Mouse (Mus musculus): ENCODE measurements around the gene Snap23. TPM values are rescaled to one million over a fixed set of nuclear protein-coding genes. Genes with fewer than 3 reads are reported as not detected.
"Not testable (repeated sequence)": the region's sequence is repeated elsewhere in the genome, so short reads cannot be mapped to it uniquely, and the experiment has no call there.

Gene Snap23
- total RNA-seq (2015; ENCODE audit: low replicate concordance) (41.1 and 46.5 TPM in 2 replicates), total RNA-seq (2017; ENCODE audit: low replicate concordance) (50.7 and 91.2 TPM in 2 replicates)

DNA sequence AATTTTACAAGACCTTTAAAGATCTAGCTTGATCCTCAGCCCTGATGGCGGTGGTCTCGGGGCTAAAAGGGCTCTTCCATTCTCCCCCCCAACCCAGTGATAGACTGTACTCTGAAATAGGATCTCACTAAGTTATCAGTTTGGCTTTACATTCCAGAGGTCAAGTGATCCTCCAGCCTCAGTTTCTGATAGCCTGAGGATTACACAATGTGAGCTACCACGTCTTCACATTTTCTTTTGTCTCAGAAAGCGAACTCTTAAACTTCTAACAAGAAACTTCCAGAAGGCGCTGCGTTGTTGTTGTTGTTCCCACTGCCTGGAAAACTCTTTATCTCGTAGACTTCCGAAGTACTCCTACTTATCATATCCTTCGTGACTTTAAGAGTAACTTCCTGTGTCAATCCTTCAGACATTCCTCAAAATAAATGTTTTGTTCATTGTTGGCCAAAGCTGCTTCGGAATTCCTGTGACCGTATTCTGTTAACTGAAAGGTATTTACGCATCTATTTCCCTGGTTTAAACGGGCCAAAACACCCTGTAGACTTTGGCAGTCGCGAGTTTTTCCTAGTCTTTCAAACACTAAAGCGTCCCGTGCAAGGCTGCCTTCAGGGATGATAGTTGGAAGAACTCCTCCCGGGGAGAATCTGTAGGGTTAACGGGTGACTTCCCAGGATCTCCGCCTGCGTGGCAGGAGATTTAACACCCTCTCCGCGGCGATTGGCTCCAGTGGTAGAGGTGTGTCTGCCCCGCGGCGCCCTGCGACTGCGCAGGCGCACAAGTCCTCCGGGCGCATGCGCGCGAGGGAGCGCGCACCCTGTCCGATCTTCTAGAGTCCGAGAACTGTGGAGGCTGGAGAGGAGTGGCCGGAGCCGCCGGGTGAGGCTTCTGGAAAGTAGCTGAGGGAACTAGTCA is at the start of gene Snap23:
TSS of gene Snap23 (plus strand) at position 786 of the 912 bp plus-strand sequence.
- peak; percentile 88 for ATAC-seq (replicated peaks; ENCODE audit: low FRiP score, poor library complexity, severe bottlenecking)

DNA sequence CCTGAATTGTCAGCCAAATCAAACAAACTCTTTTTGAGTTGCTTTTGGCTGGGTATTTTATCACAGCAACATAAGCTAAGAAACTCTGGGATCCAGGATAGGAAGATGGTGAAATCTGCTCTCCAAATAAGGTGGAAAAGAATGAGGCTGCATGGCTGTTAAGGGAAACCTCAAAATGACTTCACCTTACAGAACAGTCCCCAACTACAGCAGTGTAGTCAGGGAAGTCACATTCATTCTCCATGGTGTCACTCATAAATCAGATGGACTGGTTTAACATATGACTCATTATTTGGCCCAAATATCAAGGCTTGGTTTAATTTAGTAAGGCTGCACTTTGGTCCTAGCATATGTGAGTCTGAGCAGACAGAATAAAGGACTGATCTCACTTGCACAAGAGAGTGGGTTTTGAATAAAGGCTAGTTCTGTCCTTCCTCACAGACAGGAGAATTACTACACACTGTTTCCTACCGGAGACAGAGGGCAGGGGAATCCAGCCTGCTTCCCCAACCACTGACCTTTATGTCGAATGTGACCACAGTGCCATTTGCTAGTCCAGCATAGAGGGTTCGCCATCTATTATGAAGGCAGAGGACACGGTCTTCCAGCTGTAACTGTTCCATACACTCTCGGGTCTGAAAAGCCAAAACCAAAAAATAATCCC is 48.8 kb upstream of the Snap23 start:
- no peak for ATAC-seq (replicated peaks; ENCODE audit: low FRiP score, poor library complexity, severe bottlenecking)

DNA sequence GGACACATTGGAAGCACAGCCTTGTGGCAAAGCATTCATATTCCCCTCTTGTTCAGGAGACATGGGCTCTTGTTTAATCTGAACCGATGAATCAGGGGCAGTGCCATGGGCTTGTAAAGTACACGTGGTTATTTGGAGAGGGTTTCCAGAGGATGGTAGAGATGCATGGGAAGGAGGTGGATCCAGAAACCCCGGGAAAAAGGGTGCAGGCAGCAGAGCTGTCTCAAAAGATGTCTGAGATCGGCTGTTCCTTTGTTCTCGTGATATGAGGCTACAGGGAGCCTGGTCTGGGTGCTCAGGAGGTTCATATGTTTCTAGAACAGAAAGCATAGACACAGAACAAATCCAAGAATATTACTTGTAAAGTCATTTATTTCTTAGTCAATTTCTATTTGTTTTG is 40.7 kb upstream of the Snap23 start:
- no peak for ATAC-seq (replicated peaks; ENCODE audit: low FRiP score, poor library complexity, severe bottlenecking)

DNA sequence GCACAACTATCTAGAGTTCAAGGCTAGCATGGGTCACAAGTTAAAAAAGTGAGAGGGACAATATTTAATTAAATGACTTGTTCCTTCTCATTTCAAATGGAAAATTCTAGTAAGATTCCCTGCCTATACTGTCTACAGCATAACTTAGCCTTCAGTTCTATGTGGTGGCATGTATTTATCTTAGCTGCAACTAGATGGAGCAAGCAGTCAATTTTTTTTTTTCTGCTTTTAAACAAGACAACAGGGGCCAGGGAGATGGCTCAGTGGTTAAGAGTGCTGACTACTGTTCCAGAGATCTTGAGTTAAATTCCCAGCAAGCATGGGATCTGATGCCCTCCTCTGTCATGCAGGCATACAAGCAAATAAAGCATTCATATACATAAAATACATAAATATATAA is 37.9 kb upstream of the Snap23 start:
- no peak for ATAC-seq (replicated peaks; ENCODE audit: low FRiP score, poor library complexity, severe bottlenecking)

DNA sequence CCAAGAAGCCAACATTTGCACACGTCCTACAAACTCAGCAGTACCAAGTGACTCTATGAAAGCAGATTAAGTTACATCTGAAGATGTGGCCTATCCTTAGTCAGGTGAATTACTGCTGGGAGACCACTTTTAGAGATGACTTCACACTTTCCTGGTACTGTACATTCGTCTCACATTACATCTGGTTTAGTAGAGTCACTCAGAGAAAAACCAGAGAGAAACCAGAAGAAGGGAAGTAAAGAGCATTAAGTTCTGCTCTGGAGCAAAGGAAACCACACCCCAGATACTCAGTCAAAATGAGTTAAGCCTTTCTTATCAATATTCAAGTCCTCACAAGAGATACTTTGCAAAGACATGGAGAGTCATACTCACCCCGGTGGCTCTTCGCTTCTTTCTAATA is 36.2 kb upstream of the Snap23 start:
- no peak for ATAC-seq (replicated peaks; ENCODE audit: low FRiP score, poor library complexity, severe bottlenecking)

DNA sequence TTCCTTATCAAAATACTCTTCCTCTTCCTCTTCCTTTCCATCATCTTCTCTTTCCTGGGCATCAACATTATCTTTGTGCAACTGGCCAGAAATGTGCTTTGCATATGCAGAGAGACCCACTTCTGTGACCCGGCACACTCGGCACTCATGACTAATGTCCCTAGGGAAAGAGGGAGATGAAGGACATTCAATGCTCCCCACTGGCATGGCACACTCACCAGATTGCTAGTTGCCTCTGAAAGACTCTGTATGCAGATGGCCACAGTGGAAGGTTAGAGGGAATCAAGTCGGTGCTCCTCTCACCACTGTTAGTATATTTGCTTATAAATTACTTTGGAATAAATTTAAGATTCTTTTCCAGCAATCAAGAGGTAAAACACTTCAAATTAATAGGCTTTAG is 28.1 kb upstream of the Snap23 start:
- no peak for ATAC-seq (replicated peaks; ENCODE audit: low FRiP score, poor library complexity, severe bottlenecking)

DNA sequence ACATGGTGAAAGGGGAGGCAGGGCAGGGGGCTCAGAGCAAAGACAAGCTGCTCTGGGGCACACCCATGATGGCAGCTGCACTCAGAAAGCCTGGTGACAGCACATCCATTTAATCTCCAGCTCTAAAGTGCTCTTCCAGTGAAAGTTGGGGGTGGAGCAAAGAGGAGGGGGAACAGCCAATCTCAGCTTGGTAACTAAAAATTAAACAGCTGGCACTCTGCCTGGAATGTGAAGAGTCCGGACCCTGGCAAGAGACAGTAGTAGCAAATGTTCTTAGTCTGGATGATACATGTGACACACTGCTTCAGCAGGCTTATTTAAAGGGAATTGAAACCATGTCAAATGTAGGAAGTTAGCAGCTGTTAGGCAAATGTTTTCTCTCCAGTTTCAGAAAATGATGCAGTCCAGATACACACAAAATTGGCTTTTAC is 27.7 kb upstream of the Snap23 start:
- no peak for ATAC-seq (replicated peaks; ENCODE audit: low FRiP score, poor library complexity, severe bottlenecking)

DNA sequence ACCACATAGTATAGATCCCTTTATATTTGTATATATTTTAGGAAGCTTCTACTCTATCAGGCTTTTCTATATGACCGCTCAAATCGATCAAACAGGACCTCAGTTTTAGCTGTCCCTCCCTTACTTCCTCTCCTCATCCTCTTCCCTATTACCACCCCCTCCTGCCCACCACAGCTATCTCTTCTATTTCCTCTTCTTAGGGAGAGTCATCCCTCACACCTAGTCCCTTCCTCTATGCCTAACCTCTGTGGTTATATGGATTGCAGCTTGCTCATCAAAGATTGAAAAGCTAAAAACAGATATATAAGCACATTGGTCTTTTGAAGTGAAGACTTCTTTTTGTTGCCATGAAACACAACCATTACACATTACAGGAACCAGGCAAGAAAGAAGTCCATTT is 22.7 kb upstream of the Snap23 start:
- ATAC-seq (replicated peaks; ENCODE audit: low FRiP score, poor library complexity, severe bottlenecking), result no peak

DNA sequence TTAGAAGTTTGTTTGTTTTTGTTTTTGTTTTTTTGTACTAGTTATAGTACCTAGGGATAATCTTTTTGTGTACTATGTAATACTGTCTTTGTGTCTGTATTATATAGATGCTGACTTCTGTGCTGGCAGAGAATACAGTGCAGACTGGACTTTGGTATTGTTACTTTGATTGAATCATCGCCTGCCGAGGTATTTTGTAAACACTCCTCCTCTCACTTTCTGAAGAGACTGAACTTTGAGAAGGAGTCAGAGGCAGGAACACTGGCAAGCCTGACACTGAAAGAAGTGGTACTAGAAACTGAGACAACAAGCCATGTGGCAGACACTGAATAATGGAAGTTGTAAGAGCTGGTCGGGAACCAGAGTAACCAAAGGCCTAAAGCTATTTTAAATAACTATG is 10.6 kb upstream of the Snap23 start:
- ATAC-seq (replicated peaks; ENCODE audit: low FRiP score, poor library complexity, severe bottlenecking), result no peak

DNA sequence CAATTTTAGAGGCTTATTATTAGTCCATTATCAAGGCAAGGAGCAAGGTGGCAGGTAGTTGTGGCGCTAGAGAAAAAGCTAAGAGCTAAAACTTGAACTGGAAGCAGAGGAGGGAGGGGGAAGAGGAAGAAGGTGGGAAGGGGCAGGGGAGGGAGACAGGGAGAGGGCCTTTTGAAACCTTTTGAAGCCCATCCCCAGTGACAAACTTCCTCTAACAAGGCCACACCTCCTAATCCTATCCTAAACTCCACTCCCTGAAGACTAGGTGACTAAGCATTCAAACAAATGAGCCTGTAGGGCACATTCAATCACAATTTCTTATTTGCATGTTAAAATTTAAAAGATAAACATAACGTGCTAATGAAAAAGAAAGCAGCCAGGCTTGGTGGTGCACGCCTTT is 8.7 kb upstream of the Snap23 start:
- ATAC-seq (replicated peaks; ENCODE audit: low FRiP score, poor library complexity, severe bottlenecking), result no peak

DNA sequence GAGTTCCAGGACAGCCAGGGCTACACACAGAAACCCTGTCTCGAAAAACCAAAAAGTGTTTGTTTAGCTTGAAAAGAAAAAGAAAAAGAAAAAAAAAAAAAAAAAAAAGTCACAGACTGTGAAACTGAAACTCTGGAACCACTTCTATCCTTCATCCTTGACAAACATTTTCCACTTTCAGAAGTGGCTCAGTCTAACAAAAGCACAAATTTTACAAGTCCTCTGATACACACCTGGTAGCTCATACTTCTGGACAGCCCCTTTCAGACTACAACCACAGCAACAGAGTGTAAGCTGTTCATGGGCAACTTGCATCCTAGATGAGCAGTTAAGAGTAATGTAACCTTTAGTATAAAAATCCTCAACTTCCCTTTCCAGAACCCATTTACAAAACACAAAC is 5.9 kb upstream of the Snap23 start:
- ATAC-seq (replicated peaks; ENCODE audit: low FRiP score, poor library complexity, severe bottlenecking), result no peak

DNA sequence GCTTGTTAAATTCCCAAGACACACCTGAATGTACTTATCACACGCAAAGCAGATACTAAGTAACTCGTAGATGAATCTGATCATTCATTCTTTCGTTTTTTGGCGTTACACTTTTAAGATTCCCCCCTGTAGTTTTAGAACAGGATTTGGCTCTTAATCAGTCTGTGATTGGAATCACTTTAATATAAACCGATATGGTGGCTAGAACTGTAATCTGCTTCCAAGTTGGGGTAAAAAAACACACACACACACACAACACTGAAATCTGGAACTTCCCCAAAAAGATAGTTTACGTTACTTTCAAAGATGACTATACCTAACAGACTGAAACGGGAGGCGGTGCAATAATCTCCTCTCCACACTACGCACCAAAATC is 4.6 kb upstream of the Snap23 start:
- ATAC-seq (replicated peaks; ENCODE audit: low FRiP score, poor library complexity, severe bottlenecking), result no peak

DNA sequence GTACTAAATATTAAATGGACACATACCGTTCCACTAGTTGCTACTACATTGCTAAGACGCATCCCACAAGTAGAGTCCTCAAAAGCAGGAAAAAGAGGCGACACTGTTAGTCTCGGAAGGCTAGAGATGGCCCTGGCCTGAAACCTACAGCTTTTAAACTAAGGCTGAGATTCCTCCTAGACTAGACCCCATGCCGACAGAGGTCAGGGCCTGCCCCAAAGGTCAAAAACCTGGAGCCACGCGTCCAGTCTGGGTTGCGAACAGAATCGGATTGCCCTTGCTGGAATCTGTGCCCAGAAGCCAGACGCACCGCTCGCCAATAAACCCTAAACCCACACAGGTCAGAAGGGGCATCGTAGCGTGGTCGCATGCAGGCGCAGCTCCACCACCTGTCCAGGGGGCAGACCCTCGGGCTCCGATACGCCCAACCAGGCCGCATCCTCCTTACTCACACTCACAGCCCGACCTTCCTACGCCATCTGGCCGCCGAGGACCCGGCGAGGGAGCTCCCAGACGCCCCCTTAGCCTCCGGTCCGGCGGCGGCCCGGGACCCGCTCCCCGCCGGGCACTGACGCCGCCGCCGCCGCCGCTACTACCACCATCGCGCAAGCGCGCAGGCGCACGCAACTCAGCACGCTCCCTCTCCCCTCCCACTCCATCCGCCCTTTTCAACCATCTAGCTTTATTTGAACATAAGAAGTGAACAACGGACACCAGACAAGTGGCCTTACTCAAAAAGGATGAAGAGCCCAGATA is 4.1 kb upstream of the Snap23 start, which contains the start of gene Zfp106:
TSS of gene Zfp106 (minus strand) at position 609 of the 756 bp plus-strand sequence.
- peak; percentile 77 for ATAC-seq (replicated peaks; ENCODE audit: low FRiP score, poor library complexity, severe bottlenecking)

DNA sequence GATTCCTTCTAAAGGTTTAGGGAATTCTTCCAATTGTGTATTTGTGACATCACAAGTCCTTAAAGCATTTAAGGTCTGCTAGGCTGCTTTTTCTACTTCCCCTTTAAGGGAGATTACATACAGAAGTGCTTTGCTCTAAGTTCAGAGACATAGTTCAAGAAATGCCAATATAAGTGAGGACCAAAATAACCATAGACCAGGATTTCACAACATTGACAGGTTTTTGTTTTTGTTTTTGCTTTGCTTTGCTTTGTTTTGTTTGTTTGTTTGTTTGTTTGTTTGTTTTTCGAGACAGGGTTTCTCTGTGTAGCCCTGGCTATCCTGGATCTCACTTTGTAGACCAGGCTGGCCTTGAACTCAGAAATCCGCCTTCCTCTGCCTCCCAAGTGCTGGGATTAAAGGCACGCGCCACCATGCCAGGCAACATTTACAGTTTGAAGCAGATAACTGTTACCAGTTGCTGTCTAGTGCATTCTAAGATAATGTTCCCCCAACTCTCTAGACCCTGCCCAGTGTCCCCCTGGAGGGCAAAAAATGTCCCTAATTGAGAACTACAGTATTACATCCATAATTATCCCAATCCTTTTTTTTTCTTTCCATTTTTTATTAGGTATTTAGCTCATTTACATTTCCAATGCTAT is 2.8 kb upstream of the Snap23 start:
- ATAC-seq (replicated peaks; ENCODE audit: low FRiP score, poor library complexity, severe bottlenecking), result not testable (repeated sequence)

DNA sequence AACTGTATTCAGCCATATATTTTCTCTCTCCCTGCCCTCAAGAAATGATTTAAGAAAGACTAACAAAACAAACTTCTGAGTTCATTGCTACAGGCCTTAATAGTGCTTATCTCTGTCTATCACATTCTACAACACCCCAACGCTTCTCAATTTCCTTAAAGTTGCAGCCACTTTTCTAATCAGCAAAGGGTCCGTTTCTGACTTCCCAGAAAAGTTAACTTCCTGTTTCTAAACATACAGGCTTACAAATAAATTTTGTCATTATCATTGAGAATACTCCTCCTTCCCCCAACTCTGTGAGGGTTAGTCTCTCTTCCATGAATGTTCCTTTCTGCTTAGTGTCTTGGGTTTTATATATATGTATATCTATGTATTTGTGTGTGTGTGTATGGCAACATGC is 2.1 kb upstream of the Snap23 start:
- ATAC-seq (replicated peaks; ENCODE audit: low FRiP score, poor library complexity, severe bottlenecking), result no peak

DNA sequence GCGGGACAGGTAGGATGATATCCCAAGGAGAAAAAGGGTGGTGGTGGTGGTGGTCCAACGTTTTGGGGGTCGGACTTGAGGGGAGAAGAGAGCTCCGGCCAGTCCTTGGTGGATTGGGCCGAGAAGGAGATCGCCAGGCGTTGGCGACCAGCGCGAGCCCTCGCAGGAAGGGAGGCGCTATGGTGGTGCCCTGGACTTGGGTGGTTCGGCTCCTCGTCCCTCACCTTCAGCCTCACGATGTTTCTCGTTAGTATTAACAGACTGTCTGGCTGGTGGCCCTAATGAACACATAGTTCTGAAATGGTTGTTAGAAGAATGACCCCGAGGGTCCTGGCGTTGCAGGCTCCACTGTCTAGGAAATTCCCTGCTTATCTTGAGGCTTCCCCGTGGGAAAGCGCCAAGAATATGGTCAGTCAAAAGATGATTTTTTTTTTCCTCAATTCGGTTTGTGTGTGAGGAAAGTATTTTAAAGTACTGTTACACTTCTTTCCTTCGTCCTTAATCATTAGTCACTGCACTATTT is 388 bp downstream of the Snap23 start:
- peak; percentile 70 for ATAC-seq (replicated peaks; ENCODE audit: low FRiP score, poor library complexity, severe bottlenecking)

DNA sequence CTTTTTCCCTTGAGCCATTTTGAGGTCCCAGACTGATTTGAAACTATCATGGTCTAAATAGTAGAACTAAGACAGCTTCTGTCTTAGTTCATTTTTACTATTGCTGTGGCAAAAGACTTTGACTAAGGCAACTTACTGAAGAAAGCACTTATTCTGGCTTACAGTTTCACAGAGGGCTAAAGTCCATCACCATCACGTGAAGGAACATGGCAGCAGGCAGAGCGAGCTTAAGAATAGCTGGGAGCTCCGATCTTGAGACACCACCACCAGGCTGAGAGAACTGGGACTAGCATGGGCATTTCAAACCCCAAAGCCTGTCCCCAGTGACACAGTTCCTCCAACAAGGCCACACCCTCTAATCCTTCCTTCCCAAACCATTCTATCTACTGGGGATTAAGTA is 3.6 kb downstream of the Snap23 start:
- ATAC-seq (replicated peaks; ENCODE audit: low FRiP score, poor library complexity, severe bottlenecking), result no peak

DNA sequence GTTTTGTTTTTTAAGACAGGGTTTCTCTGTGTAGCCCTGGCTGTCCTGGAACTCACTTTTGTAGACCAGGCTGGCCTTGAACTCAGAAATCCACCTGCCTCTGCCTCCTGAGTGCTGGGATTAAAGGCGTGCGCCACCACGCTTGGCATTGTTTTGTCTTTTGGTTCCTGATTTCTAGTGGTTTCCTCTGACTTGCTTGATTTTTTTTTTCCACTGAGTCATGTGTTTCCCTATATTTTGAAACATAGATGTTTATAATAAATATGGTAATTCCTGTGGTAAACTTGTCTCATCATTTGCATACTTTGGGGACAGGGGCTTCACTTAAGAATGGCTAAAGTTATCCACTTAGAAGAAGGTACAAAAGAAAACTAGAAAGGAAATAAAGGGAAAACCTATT is 4.7 kb downstream of the Snap23 start:
- not testable (repeated sequence) for ATAC-seq (replicated peaks; ENCODE audit: low FRiP score, poor library complexity, severe bottlenecking)

DNA sequence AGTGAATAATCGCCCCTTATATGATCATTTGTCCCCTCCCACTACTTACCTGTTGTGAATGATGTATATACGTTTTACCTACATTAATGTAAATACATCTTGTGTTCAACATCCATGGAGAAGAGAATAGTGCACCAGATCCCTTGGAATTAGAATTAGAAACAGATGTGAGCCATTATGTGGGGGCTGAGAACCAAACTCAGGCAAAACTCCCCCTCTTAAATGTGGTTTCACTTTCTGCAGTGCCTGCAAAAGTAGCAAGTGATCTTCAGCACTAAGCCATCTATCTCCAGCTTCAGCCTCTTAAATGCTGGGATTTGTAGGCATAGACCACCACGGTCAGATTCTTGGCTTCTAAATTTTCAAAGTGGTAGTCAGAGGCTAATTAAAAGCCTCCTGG is 7.7 kb downstream of the Snap23 start:
- ATAC-seq (replicated peaks; ENCODE audit: low FRiP score, poor library complexity, severe bottlenecking), result no peak

DNA sequence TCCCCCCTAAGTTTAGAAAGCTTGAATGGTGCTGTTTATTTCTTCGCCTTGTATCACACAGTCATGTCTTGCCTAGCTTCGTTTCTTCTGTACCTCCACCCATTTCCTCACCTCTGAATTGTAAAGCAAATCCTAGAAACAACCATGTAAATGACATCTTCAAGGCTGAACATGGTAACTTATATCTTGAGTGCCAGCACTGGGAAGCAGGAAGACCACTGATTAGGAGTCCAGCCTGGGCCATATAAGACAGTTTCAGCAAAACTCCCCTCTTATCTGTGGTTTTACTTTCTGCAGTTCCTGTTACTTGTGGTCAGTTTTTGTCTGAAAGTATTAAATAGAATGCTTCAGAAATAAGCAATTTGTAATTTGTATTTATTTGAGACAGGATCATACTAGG is 8.5 kb downstream of the Snap23 start:
- peak; percentile 41; the same call in 1 of the 2 replicates for ATAC-seq (replicated peaks; ENCODE audit: low FRiP score, poor library complexity, severe bottlenecking)
